Mouse (Mus musculus): ENCODE measurements around the gene Ngfr.
A peak's percentile ranks its signal among the peaks of the same experiment; 100 is the strongest.

The Ngfr gene

DNA sequence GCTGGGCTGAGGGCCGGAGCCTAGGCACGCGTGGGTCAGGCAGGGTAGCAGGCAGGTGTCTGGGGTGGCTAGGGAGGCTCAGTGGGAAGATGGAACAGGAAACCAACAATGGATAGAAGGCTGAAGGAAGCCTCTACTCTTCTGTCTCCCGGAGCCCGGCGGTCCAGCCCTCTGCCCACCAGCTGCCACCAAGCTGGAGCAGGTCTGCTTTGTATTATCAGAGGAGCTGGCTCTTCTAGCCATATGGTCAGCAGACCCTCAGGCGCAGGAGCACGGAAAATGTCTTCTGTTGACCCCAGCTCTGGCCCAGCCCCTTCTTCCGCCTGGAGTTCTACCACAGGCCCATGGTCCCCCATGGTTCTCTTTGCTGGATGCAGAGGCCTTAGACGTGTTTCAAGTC, 22.2 kb downstream of the Ngfr start:
- DNase-seq: no peak

DNA sequence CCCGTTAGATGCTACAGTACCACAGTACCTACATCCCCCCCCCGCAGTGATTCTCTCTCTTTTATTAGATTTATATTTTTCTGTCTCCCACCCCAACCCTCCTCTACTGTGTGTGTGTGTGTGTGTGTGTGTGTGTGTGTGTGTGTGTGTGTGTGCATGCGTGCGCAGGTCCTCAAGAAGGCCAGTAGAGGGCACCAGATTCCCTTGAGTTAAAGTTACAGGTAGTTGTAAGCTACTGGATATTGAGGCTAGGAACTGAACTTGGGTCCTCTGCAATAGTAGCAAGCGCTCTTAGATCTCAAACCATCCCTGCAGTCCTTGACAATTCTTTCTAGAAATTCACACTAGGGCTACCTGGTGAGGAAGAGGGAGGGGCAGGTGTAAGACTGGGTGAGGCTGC, 23.7 kb downstream of the Ngfr start:
- DNase-seq: no peak

- no peak for DNase-seq
Measured at GRCm38 (mm10) chr11:95560773-95561172, 26.8 kb downstream of the Ngfr start.

DNA sequence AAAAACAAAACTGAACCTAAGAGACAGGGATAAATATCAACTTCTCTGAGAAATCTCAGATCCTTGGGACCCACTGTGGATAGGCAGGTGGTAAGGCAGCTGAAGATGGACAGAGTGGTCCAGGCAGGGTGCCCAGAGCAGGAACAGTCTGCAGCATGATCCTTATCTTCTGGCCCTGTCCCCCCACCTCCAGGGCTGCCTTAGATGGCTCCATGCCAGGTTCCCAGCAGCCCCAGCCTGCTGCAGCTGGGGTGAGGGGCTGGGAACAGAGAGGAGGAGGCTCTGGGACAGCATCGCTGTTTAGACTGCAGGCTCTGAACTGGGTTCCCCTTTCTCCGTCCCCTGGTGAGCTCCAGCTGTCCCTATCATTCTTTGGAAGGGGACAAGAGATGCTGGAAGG, 27.8 kb downstream of the Ngfr start:
- no peak for DNase-seq

- DNase-seq: no peak
Measured at GRCm38 (mm10) chr11:95557719-95558118, 29.8 kb downstream of the Ngfr start.

GRCm38 (mm10) chr11:95557032-95557431, 30.5 kb downstream of the Ngfr start:
- DNase-seq: no peak

- DNase-seq: no peak
Measured at GRCm38 (mm10) chr11:95555279-95555678, 32.3 kb downstream of the Ngfr start.

DNA sequence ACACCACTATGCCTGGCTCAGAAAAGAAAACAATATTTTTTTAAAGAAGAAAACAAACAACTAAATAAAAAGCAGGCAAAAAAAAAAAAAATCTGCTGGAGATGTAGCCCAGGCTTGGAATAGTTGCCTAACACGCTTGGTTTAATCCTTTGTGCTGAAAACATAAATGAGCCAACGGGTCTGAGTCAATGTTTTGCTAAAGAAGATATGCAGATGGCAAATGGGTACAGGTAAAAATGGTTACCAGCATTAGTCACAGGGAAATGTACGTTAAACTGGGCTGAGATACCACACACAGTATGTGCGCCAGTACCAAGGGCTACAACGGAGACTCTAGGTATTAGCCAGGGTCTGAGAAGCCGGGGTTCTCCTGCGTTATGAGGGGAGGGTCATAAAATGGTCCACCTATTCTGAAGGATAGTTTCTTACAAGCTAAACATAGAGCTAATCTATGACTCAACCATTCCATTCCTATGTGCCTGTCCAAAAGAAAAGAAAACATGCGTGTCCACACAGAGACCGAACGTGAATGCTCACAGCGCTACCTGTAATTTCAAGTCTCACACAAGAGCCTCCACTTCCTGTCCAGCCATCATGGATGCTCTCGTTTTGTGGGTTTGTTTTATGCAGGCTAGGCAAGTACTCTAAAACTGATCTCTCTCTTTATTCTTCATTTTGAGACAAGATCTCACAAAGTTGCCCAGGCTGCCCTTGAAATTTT, 37.1 kb downstream of the Ngfr start:
- DNase-seq: no peak

- DNase-seq: no peak
Measured at GRCm38 (mm10) chr11:95546021-95546782, 41.3 kb downstream of the Ngfr start.

DNA sequence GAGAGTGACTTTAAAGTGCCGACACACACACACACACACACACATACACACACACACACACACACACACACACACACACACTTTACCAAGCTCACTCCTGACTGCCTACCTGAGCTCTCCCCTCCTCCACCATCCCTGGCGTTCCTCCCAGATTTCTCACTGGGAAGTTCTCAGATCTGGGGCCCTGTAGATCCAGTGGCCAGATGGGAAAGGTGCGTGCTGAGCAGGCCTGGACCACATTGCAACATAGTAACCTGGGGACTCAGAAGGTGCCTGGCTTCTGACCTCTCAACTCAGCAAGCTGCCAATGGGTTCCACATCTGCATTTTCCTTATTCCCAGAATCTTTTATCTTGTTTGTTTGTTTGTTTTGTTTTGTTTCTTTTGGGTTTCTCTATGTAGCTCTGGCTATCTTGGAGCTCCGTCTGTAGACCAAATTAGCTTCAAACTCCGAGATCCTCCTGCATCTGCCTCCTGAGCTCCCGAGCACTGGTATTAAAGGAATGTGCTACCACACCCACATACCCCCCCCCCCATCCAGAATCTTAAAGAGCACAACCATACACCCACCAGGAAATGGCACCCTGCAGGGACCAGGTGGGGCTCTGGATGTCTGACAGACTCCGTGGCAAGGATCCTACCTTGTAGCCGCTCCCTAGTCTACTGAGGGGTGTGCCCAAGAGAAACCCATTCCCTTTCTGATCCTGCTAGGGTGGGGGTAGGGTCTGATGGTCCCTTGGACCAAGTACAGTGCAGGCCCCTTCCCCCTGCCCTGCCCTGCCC, 42.8 kb downstream of the Ngfr start:
- DNase-seq: no peak

DNA sequence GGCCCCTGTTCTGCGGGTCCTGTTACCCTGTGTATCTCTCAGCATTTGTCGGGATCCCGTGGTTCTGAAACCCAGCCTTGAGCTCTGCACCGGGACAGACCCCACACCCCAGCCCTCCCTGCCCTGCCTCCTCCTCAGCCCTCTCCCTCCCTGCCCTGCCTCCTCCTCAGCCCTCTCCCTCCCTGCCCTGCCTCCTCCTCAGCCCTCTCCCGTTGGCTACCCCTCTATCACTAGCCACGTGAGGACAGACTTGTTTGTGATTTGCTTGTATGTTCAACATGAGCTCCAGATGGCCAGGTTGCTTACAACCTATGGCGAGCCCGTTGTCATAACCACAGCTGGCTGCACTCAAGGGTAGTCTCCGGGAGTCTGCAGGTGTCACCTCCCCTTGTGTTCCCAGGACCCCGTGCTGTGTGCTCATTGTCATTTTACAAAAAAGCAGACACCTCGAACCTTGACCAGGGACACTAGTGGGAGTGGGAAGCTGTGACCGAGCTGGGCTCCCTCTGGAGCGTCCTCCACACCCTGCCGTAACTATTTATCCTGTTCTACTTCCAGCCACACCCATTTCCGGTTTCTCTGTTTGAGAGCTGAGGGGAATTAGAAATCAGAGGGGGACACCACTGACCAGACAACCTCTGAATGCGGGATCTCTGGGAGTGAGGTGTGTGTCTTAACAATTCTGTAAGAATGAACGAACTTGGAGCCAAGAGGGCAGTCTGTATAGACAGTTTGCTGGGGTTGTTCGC, 46.7 kb downstream of the Ngfr start:
- DNase-seq: no peak

DNA sequence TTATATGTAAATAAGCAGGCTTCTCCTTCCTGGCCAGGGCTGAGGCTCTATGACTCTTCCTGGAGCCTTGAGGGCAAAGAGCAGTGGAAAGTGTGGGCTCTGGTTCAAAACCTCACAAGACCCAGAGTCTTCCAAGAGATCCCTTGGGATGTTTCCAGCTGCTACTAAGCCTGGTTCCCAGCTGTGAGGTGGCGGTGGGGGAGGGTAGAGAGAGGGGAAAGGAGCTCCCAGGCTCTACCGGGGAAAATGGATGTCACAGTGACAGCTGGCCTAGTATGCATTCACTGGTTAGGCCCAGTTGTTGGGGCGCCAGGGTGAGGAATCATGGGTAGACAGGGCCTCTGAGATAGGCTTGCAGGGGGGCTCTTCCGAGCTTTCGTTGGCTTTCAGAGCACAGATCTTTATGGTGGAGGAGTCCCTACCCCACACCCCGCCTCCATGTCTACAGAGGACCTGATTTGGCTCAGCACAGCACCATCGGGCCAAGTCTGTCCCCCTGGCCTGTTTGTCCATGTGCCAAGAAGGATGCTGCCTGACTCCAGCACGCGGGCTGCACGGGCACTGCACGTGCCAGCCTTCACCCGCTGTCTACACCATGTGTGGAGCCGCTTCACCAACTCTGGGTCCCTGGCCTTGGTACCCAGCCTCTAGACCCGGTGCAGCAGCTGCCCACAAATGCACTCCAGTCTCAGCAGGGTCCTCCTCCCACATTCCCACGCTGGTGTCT, 49.0 kb downstream of the Ngfr start:
- DNase-seq: no peak

- DNase-seq: peak; percentile 86 to 89
Measured at GRCm38 (mm10) chr11:95533484-95534160, 53.9 kb downstream of the Ngfr start.

DNA sequence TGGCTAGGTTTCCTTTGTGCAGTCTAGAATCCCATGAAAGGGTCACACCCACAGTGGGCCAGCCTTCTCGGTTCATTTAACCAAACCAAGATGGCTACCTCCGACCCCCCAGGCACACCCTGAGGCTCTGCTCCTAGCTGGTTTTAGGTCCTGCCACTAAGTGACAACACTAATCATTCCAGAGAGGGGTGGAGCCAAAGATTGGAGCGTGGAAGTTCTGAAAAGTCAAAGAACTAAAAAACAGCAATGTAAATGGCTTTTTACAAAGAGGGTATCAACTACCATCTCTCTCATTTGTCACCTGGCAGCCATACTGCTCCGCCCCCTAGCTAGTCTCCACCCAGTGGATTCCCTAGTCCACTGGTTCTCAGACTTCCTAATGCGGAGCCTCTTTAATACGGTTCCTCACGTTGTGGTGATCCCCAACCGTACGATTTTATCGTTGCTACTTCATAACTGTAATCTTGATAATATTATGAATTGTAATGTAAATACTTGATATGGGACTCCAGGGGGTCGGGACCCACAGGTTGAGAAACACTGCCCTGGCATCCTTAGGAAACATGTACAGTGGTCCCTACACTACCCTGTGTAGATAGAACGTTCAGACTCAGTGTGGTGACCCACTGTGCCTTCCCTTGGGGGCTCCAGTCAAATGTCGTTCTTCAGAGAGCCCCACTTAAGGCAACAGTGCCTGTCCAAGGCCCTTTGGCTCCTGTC, 55.0 kb downstream of the Ngfr start:
- DNase-seq: no peak

DNA sequence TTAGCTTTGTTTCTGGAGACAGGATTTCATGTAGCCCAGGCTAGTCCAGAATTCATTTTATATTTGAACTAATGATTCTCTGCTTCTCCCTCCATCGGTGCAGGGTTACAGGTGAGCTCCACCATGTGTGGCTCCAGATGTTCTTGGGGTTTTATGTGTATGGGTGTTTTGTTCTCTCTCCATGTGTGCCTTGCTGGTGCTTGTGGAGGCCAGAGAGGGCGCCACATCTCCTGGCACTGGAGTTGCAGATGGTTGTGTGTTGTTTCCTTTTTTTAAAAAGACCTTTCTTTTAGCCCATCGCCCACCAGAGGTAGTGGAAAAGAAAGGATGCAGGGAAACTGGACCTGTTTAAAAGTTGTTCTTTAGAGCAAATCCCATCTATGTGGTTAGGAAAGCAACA, 59.3 kb downstream of the Ngfr start:
- DNase-seq: no peak

GRCm38 (mm10) chr11:95527307-95527706, 60.2 kb downstream of the Ngfr start:
- no peak for DNase-seq

- DNase-seq: peak; percentile 83 to 87
Measured at GRCm38 (mm10) chr11:95521563-95521962, 66.0 kb downstream of the Ngfr start.

DNA sequence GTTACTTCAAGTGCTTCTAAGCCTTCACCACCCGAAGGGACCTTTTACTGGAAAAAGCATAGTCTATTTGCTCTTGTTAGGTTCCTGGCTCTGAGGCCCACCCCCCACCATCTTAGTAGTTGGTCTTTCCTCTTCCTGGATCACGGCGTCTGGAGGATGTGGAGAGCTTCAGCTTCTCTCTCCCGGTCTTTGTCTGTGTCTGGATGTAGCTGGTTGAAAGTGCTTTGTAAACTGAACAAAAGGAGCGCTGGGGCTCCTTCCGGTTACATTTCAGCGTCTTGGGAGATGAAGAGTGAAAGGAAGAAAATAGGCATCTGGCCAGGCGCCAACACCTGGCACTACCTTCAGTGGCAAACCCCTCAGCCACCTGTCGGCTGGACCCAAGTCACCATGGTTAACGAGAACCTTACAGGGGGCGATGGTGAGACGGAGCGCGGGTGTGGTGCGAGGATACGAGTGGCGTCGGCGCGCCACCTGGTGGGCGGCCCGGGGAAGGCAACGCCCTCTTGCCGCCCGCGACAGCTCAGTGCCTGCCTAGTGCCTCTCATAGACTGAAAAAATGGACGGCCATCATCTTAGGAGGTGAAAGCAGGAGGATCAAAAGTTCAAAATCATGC, 67.0 kb downstream of the Ngfr start:
- DNase-seq: peak; percentile 92

DNA sequence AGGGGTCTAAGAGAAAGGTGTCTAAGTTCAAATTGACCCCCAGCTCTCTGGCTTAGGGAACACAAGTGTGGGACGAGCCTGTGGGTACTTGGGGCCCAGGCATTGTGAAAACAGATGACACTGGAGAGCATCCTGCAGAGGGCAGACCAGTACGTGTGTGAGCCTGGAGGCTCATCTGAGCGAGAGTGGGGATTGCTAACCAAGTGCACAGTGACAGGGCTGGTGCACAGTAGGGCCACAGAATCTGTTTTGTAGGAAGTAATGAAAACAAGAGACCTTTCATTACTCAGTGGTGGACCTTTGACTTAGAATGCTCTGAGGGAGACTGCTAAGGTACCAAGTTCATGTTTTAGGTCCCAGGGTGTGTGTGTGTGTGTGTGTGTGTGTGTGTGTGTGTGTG, 67.5 kb downstream of the Ngfr start:
- no peak for DNase-seq

DNA sequence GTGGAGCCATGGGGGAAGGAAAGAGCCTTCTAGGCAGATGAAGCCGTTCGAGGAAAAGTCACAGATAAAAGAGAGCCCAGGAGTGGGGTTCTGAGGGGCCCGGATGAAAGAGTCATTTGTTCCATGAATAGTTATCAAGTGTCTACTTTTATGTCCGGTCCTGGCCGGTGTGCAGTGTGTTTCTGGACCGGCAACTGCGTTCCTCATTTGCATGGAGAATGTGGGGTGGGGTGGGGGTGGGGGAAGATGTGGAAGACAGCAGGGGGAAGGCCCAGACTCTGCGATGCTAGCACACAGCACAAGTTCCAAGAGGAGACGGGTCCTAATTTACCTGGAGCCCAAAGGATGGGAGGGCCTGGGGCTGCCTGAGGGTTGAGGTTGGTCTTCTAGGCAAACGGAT, 68.2 kb downstream of the Ngfr start:
- no peak for DNase-seq

All from cerebellum, postnatal 36 days (tissue).